Mouse (Mus musculus) hindbrain, embryonic 14.5 days (tissue): ENCODE measurements around the gene Cybc1. TPM values are rescaled to one million over a fixed set of nuclear protein-coding genes. Genes with fewer than 3 reads are reported as not detected.

ENCODE experiments used
- ATAC-seq: fragments of 200-750 bp; cut with Nextera tagmentation; 2 replicates; pipeline ENCODE4 v1.8.0; 2017; ENCODE audit warnings: moderate number of reproducible peaks, mild to moderate bottlenecking, moderate TSS enrichment, moderate library complexity; ENCODE audit not compliant: low FRiP score
- DNase-seq: peaks from one replicate; pipeline ENCODE4 v3.0.0-alpha.2; 2015; ENCODE audit warnings: low spot score
- H3K27ac ChIP-seq: fragments of 300-500 bp; sonication (generic); 2 replicates; pipeline ENCODE4 v1.5.1; 2014; ENCODE audit warnings: mild to moderate bottlenecking, moderate library complexity
- H3K27me3 ChIP-seq: fragments of 300-500 bp; sonication (generic); 2 replicates; pipeline ENCODE4 v1.6.1; 2014; ENCODE audit warnings: mild to moderate bottlenecking, low read length, mixed read lengths; ENCODE audit not compliant: control insufficient read depth, insufficient read depth
- H3K36me3 ChIP-seq: fragments of 300-500 bp; sonication (generic); replicated peaks from 2 replicates; pipeline ENCODE4 v1.6.1; 2014; ENCODE audit not compliant: control insufficient read depth, insufficient read depth
- H3K4me1 ChIP-seq: fragments of 300-500 bp; sonication (generic); replicated peaks from 2 replicates; pipeline ENCODE4 v1.6.1; 2014; ENCODE audit warnings: antibody characterized with exemption, low read length, mixed read lengths; ENCODE audit not compliant: control insufficient read depth, insufficient read depth
- H3K4me2 ChIP-seq: fragments of 300-500 bp; sonication (generic); replicated peaks from 2 replicates; pipeline ENCODE4 v1.6.1; 2014; ENCODE audit warnings: mild to moderate bottlenecking, moderate library complexity
- H3K4me3 ChIP-seq: fragments of 300-500 bp; sonication (generic); replicated peaks from 2 replicates; pipeline ENCODE4 v1.5.1; 2014; ENCODE audit warnings: mild to moderate bottlenecking, low read length
- H3K9ac ChIP-seq: fragments of 300-500 bp; sonication (generic); 2 replicates; pipeline ENCODE4 v1.6.1; 2014
- H3K9me3 ChIP-seq: fragments of 300-500 bp; sonication (generic); 2 replicates; pipeline ENCODE4 v1.6.1; 2016; ENCODE audit warnings: low read length; ENCODE audit not compliant: control insufficient read depth
- WGBS: fragments of 180-500 bp; shearing (Covaris S2); extraction: QIAGEN DNeasy Blood & Tissue Kit; methylation state at CpG from one replicate; pipeline ENCODE4 v1.1.7; 2014; 5-methylcytosine and 5-hydroxymethylcytosine counted together
- polyA plus RNA-seq: library from polyadenylated mRNA; unstranded; fragments of >200 nt; fragmentation: Nextera tagmentation; extraction: Ambion mirVana; gene quantifications from 2 replicates; pipeline ENCODE4 v1.2.1, GENCODE M21; 2014

Cybc1 gene
- polyA plus RNA-seq, 1 experiment from 2014 or later, result 36.3 TPM

GRCm38 (mm10) chr11:121221321-121222010 lies 7.7 kb downstream of the Cybc1 start:
- no peak overlapping the region for H3K4me3 ChIP-seq
- no peaks in the 10 kb centered on the region for H3K27me3 ChIP-seq
- no peak overlapping the region for H3K4me2 ChIP-seq
- H3K9me3 ChIP-seq, result no peaks in the 10 kb centered on the region
- H3K27ac ChIP-seq, result no peak overlapping the region
- WGBS, result 92% methylated on average over 6 of the region's 6 CpGs
- peaks cover 89% of the 10 kb centered on the region for H3K36me3 ChIP-seq
- no peak overlapping the region for H3K9ac ChIP-seq
- H3K4me1 ChIP-seq, result no peaks in the 10 kb centered on the region
- ATAC-seq, result no peak
- no peak for DNase-seq

- Histone ChIP-seq H3K4me2 (no peak overlapping the region), H3K4me1 (no peaks in the 10 kb centered on the region), H3K27ac (no peak overlapping the region), H3K36me3 (peaks cover 91% of the 10 kb centered on the region), H3K9ac (no peak overlapping the region), H3K4me3 (no peak overlapping the region), H3K9me3 (no peaks in the 10 kb centered on the region), H3K27me3 (no peaks in the 10 kb centered on the region)
- ATAC-seq (no peak), DNase-seq (no peak)
- 93% methylated on average over 5 of the region's 5 CpGs for WGBS
Observed at GRCm38 (mm10) chr11:121220771-121221170, 8.4 kb downstream of the Cybc1 start.

GRCm38 (mm10) chr11:121219776-121220175 lies 9.3 kb downstream of the Cybc1 start:
- ATAC-seq (no peak), DNase-seq (no peak)
- H3K36me3 ChIP-seq, result peaks cover 83% of the 10 kb centered on the region
- WGBS, result 95% methylated on average over 11 of the region's 11 CpGs
- H3K4me1 ChIP-seq, result no peaks in the 10 kb centered on the region
- H3K4me3 ChIP-seq, result no peak overlapping the region
- H3K27ac ChIP-seq, result no peak overlapping the region
- no peaks in the 10 kb centered on the region for H3K27me3 ChIP-seq
- H3K9me3 ChIP-seq, result no peaks in the 10 kb centered on the region
- H3K9ac ChIP-seq, result no peak overlapping the region
- H3K4me2 ChIP-seq, result no peak overlapping the region

- H3K9me3 ChIP-seq, result no peaks in the 10 kb centered on the region
- 95% methylated on average over 3 of the region's 3 CpGs for WGBS
- no peak overlapping the region for H3K4me2 ChIP-seq
- no peaks in the 10 kb centered on the region for H3K27me3 ChIP-seq
- no peak overlapping the region for H3K4me3 ChIP-seq
- H3K9ac ChIP-seq, result no peak overlapping the region
- ATAC-seq (no peak), DNase-seq (no peak)
- no peak overlapping the region for H3K27ac ChIP-seq
- no peaks in the 10 kb centered on the region for H3K4me1 ChIP-seq
- peaks cover 66% of the 10 kb centered on the region for H3K36me3 ChIP-seq
Observed at GRCm38 (mm10) chr11:121216831-121217230, 12.3 kb downstream of the Cybc1 start.

GRCm38 (mm10) chr11:121204161-121205006 lies 24.7 kb downstream of the Cybc1 start, which contains the start of the genes Hexdc and Ogfod3:
Gene Hexdc, plus strand, starts transcription at chr11:121204433.
Gene Ogfod3, minus strand, starts transcription at chr11:121204711.
- H3K27ac ChIP-seq, result peak within 1 kb of the TSS; percentile 85
- WGBS, result under 1% methylated on average over 70 of the region's 70 CpGs
- peak; percentile 96 for ATAC-seq

GRCm38 (mm10) chr11:121203859-121204160 lies 25.3 kb downstream of the Cybc1 start:
- 0% methylated on average over 5 of the region's 5 CpGs for WGBS
- DNase-seq (no peak), ATAC-seq (no peak)
- no peaks in the 10 kb centered on the region for H3K9me3 ChIP-seq
- H3K4me3 ChIP-seq, result peak overlapping the region; percentile 64
- peak overlapping the region; percentile 59 for H3K4me2 ChIP-seq
- peak overlapping the region; percentile 77 for H3K9ac ChIP-seq
- H3K36me3 ChIP-seq, result peaks cover 10% of the 10 kb centered on the region
- H3K27ac ChIP-seq, result peak overlapping the region; percentile 85
- H3K4me1 ChIP-seq, result peaks cover 12% of the 10 kb centered on the region; the same call in 1 of the 2 replicates
- H3K27me3 ChIP-seq, result no peaks in the 10 kb centered on the region

More at GRCm38 (mm10) chr11:121204161-121205006, 24.7 kb downstream of the Cybc1 start, which contains the start of the genes Hexdc and Ogfod3:
- peaks cover 15% of the 10 kb centered on the region for H3K36me3 ChIP-seq
- peak within 1 kb of the TSS; percentile 77 for H3K9ac ChIP-seq
- DNase-seq, result peak; percentile 91
- no peaks in the 10 kb centered on the region for H3K9me3 ChIP-seq
- H3K4me2 ChIP-seq, result peak within 1 kb of the TSS; percentile 59
- H3K4me3 ChIP-seq, result peak within 1 kb of the TSS; percentile 64
- H3K27me3 ChIP-seq, result no peaks in the 10 kb centered on the region
- peaks cover 12% of the 10 kb centered on the region; the same call in 1 of the 2 replicates for H3K4me1 ChIP-seq

GRCm38 (mm10) chr11:121201436-121202198 lies 27.5 kb downstream of the Cybc1 start:
- ATAC-seq (no peak), DNase-seq (peak; percentile 42)
- no peak overlapping the region for H3K4me2 ChIP-seq
- H3K27ac ChIP-seq, result no peak overlapping the region
- 56% methylated on average over 11 of the region's 11 CpGs for WGBS
- H3K27me3 ChIP-seq, result no peaks in the 10 kb centered on the region
- H3K9me3 ChIP-seq, result no peaks in the 10 kb centered on the region
- H3K36me3 ChIP-seq, result no peaks in the 10 kb centered on the region; the same call in 1 of the 2 replicates
- H3K4me3 ChIP-seq, result no peak overlapping the region
- H3K4me1 ChIP-seq, result peaks cover 12% of the 10 kb centered on the region; the same call in 1 of the 2 replicates
- H3K9ac ChIP-seq, result no peak overlapping the region

GRCm38 (mm10) chr11:121200781-121201180 lies 28.3 kb downstream of the Cybc1 start:
- no peaks in the 10 kb centered on the region for H3K27me3 ChIP-seq
- 96% methylated on average over 6 of the region's 6 CpGs for WGBS
- DNase-seq (no peak), ATAC-seq (no peak)
- no peak overlapping the region for H3K4me2 ChIP-seq
- no peaks in the 10 kb centered on the region for H3K9me3 ChIP-seq
- no peak overlapping the region for H3K4me3 ChIP-seq
- peaks cover 12% of the 10 kb centered on the region; the same call in 1 of the 2 replicates for H3K4me1 ChIP-seq
- H3K27ac ChIP-seq, result no peak overlapping the region
- no peaks in the 10 kb centered on the region; the same call in none of the 2 replicates for H3K36me3 ChIP-seq
- H3K9ac ChIP-seq, result no peak overlapping the region

GRCm38 (mm10) chr11:121199851-121200250 lies 29.3 kb downstream of the Cybc1 start:
- no peak overlapping the region for H3K9ac ChIP-seq

More at GRCm38 (mm10) chr11:121199851-121200250, 29.3 kb downstream of the Cybc1 start:
- DNase-seq, result no peak
- no peak for ATAC-seq
- no peak overlapping the region for H3K4me2 ChIP-seq
- no peaks in the 10 kb centered on the region for H3K9me3 ChIP-seq
- H3K4me1 ChIP-seq, result peaks cover 7% of the 10 kb centered on the region; the same call in 1 of the 2 replicates
- no peak overlapping the region for H3K27ac ChIP-seq
- H3K36me3 ChIP-seq, result peaks cover 7% of the 10 kb centered on the region
- no peaks in the 10 kb centered on the region for H3K27me3 ChIP-seq
- H3K4me3 ChIP-seq, result no peak overlapping the region
- 81% methylated on average over 4 of the region's 4 CpGs for WGBS
